Mouse (Mus musculus) liver, embryonic 14.5 days (tissue): ENCODE data around the gene Mfsd6l. TPM values are rescaled to one million over a fixed set of nuclear protein-coding genes. Genes with fewer than 3 reads are reported as not detected.

Experiments used
- ATAC-seq: fragments of 200-750 bp; cut with Nextera tagmentation; 2 replicates; pipeline ENCODE4 v1.8.0; 2017; ENCODE audit warnings: moderate number of reproducible peaks, mild to moderate bottlenecking, moderate library complexity; ENCODE audit not compliant: insufficient read depth
- DNase-seq, 3 experiments: peaks; one replicate each; pipeline ENCODE4 v3.0.0-alpha.2; 2012 to 2013; ENCODE audit warnings: low read depth in 3 of 3, low spot score in 3 of 3
- H3K27ac ChIP-seq: fragments of 300-500 bp; sonication (generic); 2 replicates; pipeline ENCODE4 v1.5.1; 2014; ENCODE audit warnings: moderate library complexity, mild to moderate bottlenecking, control low read depth, inconsistent platforms
- H3K27me3 ChIP-seq: fragments of 300-500 bp; sonication (generic); 2 replicates; pipeline ENCODE4 v1.6.1; 2014; ENCODE audit warnings: mild to moderate bottlenecking, low read length, moderate library complexity; ENCODE audit not compliant: control insufficient read depth, insufficient read depth
- H3K36me3 ChIP-seq: fragments of 300-500 bp; sonication (generic); replicated peaks from 2 replicates; pipeline ENCODE4 v1.6.1; 2014; ENCODE audit warnings: low read depth; ENCODE audit not compliant: control insufficient read depth, insufficient read depth
- H3K4me1 ChIP-seq, 2 experiments: fragments of 200-500 bp in 1 of 2; fragments of 300-500 bp in 1 of 2; sonication (generic) in 1 of 2; replicated peaks; 2 replicates each; pipeline ENCODE4 v1.6.1; 2012 to 2014; ENCODE audit warnings: antibody characterized with exemption in 1 of 2, inconsistent platforms in 1 of 2, low read length in 1 of 2; ENCODE audit not compliant: control insufficient read depth in 2 of 2, insufficient read depth in 2 of 2
- H3K4me2 ChIP-seq: fragments of 300-500 bp; sonication (generic); 2 replicates; pipeline ENCODE4 v1.6.1; 2014; ENCODE audit warnings: low read depth, mild to moderate bottlenecking, control low read depth, moderate library complexity
- H3K4me3 ChIP-seq, 2 experiments: fragments of 200-500 bp in 1 of 2; fragments of 300-500 bp in 1 of 2; sonication (generic) in 1 of 2; 2 replicates each; pipeline ENCODE4 v1.5.1; 2012 to 2014; ENCODE audit warnings: low read depth in 2 of 2, low read length in 2 of 2, mild to moderate bottlenecking in 2 of 2, control low read depth in 1 of 2, inconsistent platforms in 1 of 2, moderate library complexity in 1 of 2; ENCODE audit not compliant: insufficient read depth in 1 of 2
- H3K9ac ChIP-seq: fragments of 300-500 bp; sonication (generic); replicated peaks from 2 replicates; pipeline ENCODE4 v1.6.1; 2014; ENCODE audit warnings: mild to moderate bottlenecking, control low read depth, moderate library complexity
- H3K9me3 ChIP-seq: fragments of 300-500 bp; sonication (generic); 2 replicates; pipeline ENCODE4 v1.6.1; 2016; ENCODE audit warnings: low read length, mixed read lengths; ENCODE audit not compliant: control insufficient read depth
- CTCF ChIP-seq: IDR thresholded peaks from 2 replicates; pipeline ENCODE4 v1.5.1; 2016; ENCODE audit warnings: antibody characterized with exemption, low read depth, control low read depth
- EP300 ChIP-seq: IDR thresholded peaks from 2 replicates; pipeline ENCODE4 v1.6.1; 2016; ENCODE audit warnings: antibody characterized with exemption, low read depth
- WGBS: fragments of 180-500 bp; shearing (Covaris S2); extraction: QIAGEN DNeasy Blood & Tissue Kit; methylation state at CpG from one replicate; pipeline ENCODE4 v1.1.7; 2014; ENCODE audit not compliant: insufficient replicate concordance; 5-methylcytosine and 5-hydroxymethylcytosine counted together
- polyA plus RNA-seq, 2 experiments: library from polyadenylated mRNA; depleted of rRNA in 1 of 2; stranded (reverse) in 1 of 2; unstranded in 1 of 2; fragments of >200 nt; fragmentation: Nextera tagmentation in 1 of 2; extraction: Ambion mirVana in 1 of 2; gene quantifications; 2 replicates each; pipeline versions ENCODE4 v1.2.1 to v1.2.3; 2012 to 2014

The Mfsd6l gene
- polyA plus RNA-seq, 2 experiments, result 0.06 to 0.07 TPM

GRCm38 (mm10) chr11:68570861-68571260 is 14.9 kb downstream of the Mfsd6l start:
- Histone ChIP-seq H3K4me1 (no peaks in the 10 kb centered on the region; a peak in 1 of 4 replicates), H3K4me2 (no peak overlapping the region), H3K27ac (no peak overlapping the region), H3K4me3 (no peak overlapping the region), H3K27me3 (no peaks in the 10 kb centered on the region), H3K9ac (no peak overlapping the region), H3K36me3 (no peaks in the 10 kb centered on the region), H3K9me3 (no peaks in the 10 kb centered on the region)
- TF ChIP-seq CTCF (no peak), EP300 (no peak)
- WGBS, result 61% methylated on average over 5 of the region's 5 CpGs
- DNase-seq, result no peak
- no peak for ATAC-seq

- H3K9ac ChIP-seq, result no peak overlapping the region
- H3K4me1 ChIP-seq, result no peaks in the 10 kb centered on the region
- no peaks in the 10 kb centered on the region for H3K27me3 ChIP-seq
- H3K36me3 ChIP-seq, result no peaks in the 10 kb centered on the region
- ATAC-seq (no peak), DNase-seq (no peak)
- H3K4me2 ChIP-seq, result no peak overlapping the region
- H3K9me3 ChIP-seq, result no peaks in the 10 kb centered on the region
- no peak overlapping the region for H3K27ac ChIP-seq
- H3K4me3 ChIP-seq, result no peak overlapping the region
- TF ChIP-seq CTCF (no peak), EP300 (no peak)
- WGBS, result 55% methylated on average over 1 of the region's 1 CpGs
Measured at GRCm38 (mm10) chr11:68577076-68577475, 21.1 kb downstream of the Mfsd6l start.

GRCm38 (mm10) chr11:68579462-68579881 is 23.5 kb downstream of the Mfsd6l start:
- Histone ChIP-seq H3K27me3 (no peaks in the 10 kb centered on the region), H3K4me2 (no peak overlapping the region), H3K4me1 (no peaks in the 10 kb centered on the region), H3K9me3 (no peaks in the 10 kb centered on the region), H3K27ac (no peak overlapping the region), H3K36me3 (no peaks in the 10 kb centered on the region), H3K9ac (no peak overlapping the region), H3K4me3 (no peak overlapping the region)
- ATAC-seq (no peak), DNase-seq (no peak)
- no peak for TF ChIP-seq CTCF
- no peak for TF ChIP-seq EP300
- 42% methylated on average over 9 of the region's 9 CpGs for WGBS

- H3K9me3 ChIP-seq, result no peaks in the 10 kb centered on the region
Measured at GRCm38 (mm10) chr11:68580566-68580965, 24.6 kb downstream of the Mfsd6l start.

GRCm38 (mm10) chr11:68583225-68583624 is 27.2 kb downstream of the Mfsd6l start:
- Histone ChIP-seq H3K27ac (no peak overlapping the region), H3K4me3 (no peak overlapping the region), H3K4me2 (no peak overlapping the region), H3K36me3 (no peaks in the 10 kb centered on the region), H3K27me3 (no peaks in the 10 kb centered on the region), H3K9ac (no peak overlapping the region), H3K4me1 (no peaks in the 10 kb centered on the region), H3K9me3 (no peaks in the 10 kb centered on the region)
- DNase-seq (no peak), ATAC-seq (no peak)
- WGBS, result 79% methylated on average over 13 of the region's 13 CpGs
- TF ChIP-seq CTCF, result no peak
- TF ChIP-seq EP300, result no peak

More at GRCm38 (mm10) chr11:68580566-68580965, 24.6 kb downstream of the Mfsd6l start:
- ATAC-seq (no peak), DNase-seq (no peak)
- H3K4me1 ChIP-seq, result no peaks in the 10 kb centered on the region
- no peak for TF ChIP-seq EP300
- TF ChIP-seq CTCF, result no peak
- H3K4me3 ChIP-seq, result no peak overlapping the region
- no peaks in the 10 kb centered on the region for H3K36me3 ChIP-seq
- H3K9ac ChIP-seq, result no peak overlapping the region
- no peaks in the 10 kb centered on the region for H3K27me3 ChIP-seq
- no peak overlapping the region for H3K4me2 ChIP-seq
- 44% methylated on average over 6 of the region's 6 CpGs for WGBS
- no peak overlapping the region for H3K27ac ChIP-seq
